Mouse (Mus musculus): ENCODE results near the gene Cldn22. TPM values are rescaled to one million over a fixed set of nuclear protein-coding genes. Genes with fewer than 3 reads are reported as not detected.

The Cldn22 gene
- polyA plus RNA-seq, 1 experiment: not detected

GRCm38 (mm10) chr8:47823777-47824176 is 505 bp upstream of the Cldn22 start:
- Histone ChIP-seq H3K4me3 (ENCODE audit: insufficient read depth, low read length) (no peak overlapping the region), H3K27ac (ENCODE audit: insufficient read depth, low read length) (no peak overlapping the region), H3K4me1 (ENCODE audit: control insufficient read depth, insufficient read depth, low read length) (peaks cover 4% of the 10 kb centered on the region; the same call in 1 of the 2 replicates)
- TF ChIP-seq POLR2A (IDR thresholded peaks at IDR 0.05; ENCODE audit: low read depth, low read length) (no peak), CTCF (IDR thresholded peaks at IDR 0.05; ENCODE audit: borderline replicate concordance, insufficient read depth, low read length) (no peak)

GRCm38 (mm10) chr8:47825596-47825995 is 1.3 kb downstream of the Cldn22 start:
- no peak overlapping the region for H3K27ac ChIP-seq (ENCODE audit: insufficient read depth, low read length)
- no peak for TF ChIP-seq POLR2A (IDR thresholded peaks at IDR 0.05; ENCODE audit: low read depth, low read length)
- TF ChIP-seq CTCF (IDR thresholded peaks at IDR 0.05; ENCODE audit: borderline replicate concordance, insufficient read depth, low read length): no peak
- H3K4me3 ChIP-seq (ENCODE audit: insufficient read depth, low read length): no peak overlapping the region
- peaks cover 4% of the 10 kb centered on the region; the same call in 1 of the 2 replicates for H3K4me1 ChIP-seq (ENCODE audit: control insufficient read depth, insufficient read depth, low read length)

GRCm38 (mm10) chr8:47826911-47827310 is 2.6 kb downstream of the Cldn22 start:
- Histone ChIP-seq H3K4me1 (ENCODE audit: control insufficient read depth, insufficient read depth, low read length) (peaks cover 4% of the 10 kb centered on the region; the same call in 1 of the 2 replicates), H3K4me3 (ENCODE audit: insufficient read depth, low read length) (no peak overlapping the region), H3K27ac (ENCODE audit: insufficient read depth, low read length) (no peak overlapping the region)
- TF ChIP-seq CTCF (IDR thresholded peaks at IDR 0.05; ENCODE audit: borderline replicate concordance, insufficient read depth, low read length): no peak
- TF ChIP-seq POLR2A (IDR thresholded peaks at IDR 0.05; ENCODE audit: low read depth, low read length): no peak

- TF ChIP-seq CTCF (IDR thresholded peaks at IDR 0.05; ENCODE audit: borderline replicate concordance, insufficient read depth, low read length) (no peak), POLR2A (IDR thresholded peaks at IDR 0.05; ENCODE audit: low read depth, low read length) (no peak)
- H3K4me1 ChIP-seq (ENCODE audit: control insufficient read depth, insufficient read depth, low read length): no peaks in the 10 kb centered on the region
- no peak overlapping the region for H3K4me3 ChIP-seq (ENCODE audit: insufficient read depth, low read length)
- no peak overlapping the region for H3K27ac ChIP-seq (ENCODE audit: insufficient read depth, low read length)
These were observed 8.3 kb downstream of the Cldn22 start for GRCm38 (mm10) chr8:47832616-47833015.

- H3K4me3 ChIP-seq (ENCODE audit: insufficient read depth, low read length): no peak overlapping the region
- H3K4me1 ChIP-seq (ENCODE audit: control insufficient read depth, insufficient read depth, low read length): no peaks in the 10 kb centered on the region
- TF ChIP-seq CTCF (IDR thresholded peaks at IDR 0.05; ENCODE audit: borderline replicate concordance, insufficient read depth, low read length): no peak
- no peak for TF ChIP-seq POLR2A (IDR thresholded peaks at IDR 0.05; ENCODE audit: low read depth, low read length)
- H3K27ac ChIP-seq (ENCODE audit: insufficient read depth, low read length): no peak overlapping the region
These were observed 9.7 kb downstream of the Cldn22 start for GRCm38 (mm10) chr8:47833944-47834343.

- no peak overlapping the region for H3K27ac ChIP-seq (ENCODE audit: insufficient read depth, low read length)
- TF ChIP-seq POLR2A (IDR thresholded peaks at IDR 0.05; ENCODE audit: low read depth, low read length) (no peak), CTCF (IDR thresholded peaks at IDR 0.05; ENCODE audit: borderline replicate concordance, insufficient read depth, low read length) (no peak)
- H3K4me1 ChIP-seq (ENCODE audit: control insufficient read depth, insufficient read depth, low read length): no peaks in the 10 kb centered on the region
- no peak overlapping the region for H3K4me3 ChIP-seq (ENCODE audit: insufficient read depth, low read length)
These were observed 18.8 kb downstream of the Cldn22 start for GRCm38 (mm10) chr8:47843063-47843462.

GRCm38 (mm10) chr8:47843651-47844050 is 19.4 kb downstream of the Cldn22 start:
- no peak for TF ChIP-seq POLR2A (IDR thresholded peaks at IDR 0.05; ENCODE audit: low read depth, low read length)
- no peak for TF ChIP-seq CTCF (IDR thresholded peaks at IDR 0.05; ENCODE audit: borderline replicate concordance, insufficient read depth, low read length)
- H3K4me3 ChIP-seq (ENCODE audit: insufficient read depth, low read length): no peak overlapping the region
- no peak overlapping the region for H3K27ac ChIP-seq (ENCODE audit: insufficient read depth, low read length)
- no peaks in the 10 kb centered on the region for H3K4me1 ChIP-seq (ENCODE audit: control insufficient read depth, insufficient read depth, low read length)

- Histone ChIP-seq H3K4me3 (ENCODE audit: insufficient read depth, low read length) (no peak overlapping the region), H3K4me1 (ENCODE audit: control insufficient read depth, insufficient read depth, low read length) (no peaks in the 10 kb centered on the region; the same call in 1 of the 2 replicates), H3K27ac (ENCODE audit: insufficient read depth, low read length) (no peak overlapping the region)
- TF ChIP-seq CTCF (IDR thresholded peaks at IDR 0.05; ENCODE audit: borderline replicate concordance, insufficient read depth, low read length) (no peak), POLR2A (IDR thresholded peaks at IDR 0.05; ENCODE audit: low read depth, low read length) (no peak)
These were observed 21.7 kb downstream of the Cldn22 start for GRCm38 (mm10) chr8:47845956-47846355.

GRCm38 (mm10) chr8:47847161-47847560 is 22.9 kb downstream of the Cldn22 start:
- no peak overlapping the region for H3K27ac ChIP-seq (ENCODE audit: insufficient read depth, low read length)
- TF ChIP-seq POLR2A (IDR thresholded peaks at IDR 0.05; ENCODE audit: low read depth, low read length) (no peak), CTCF (IDR thresholded peaks at IDR 0.05; ENCODE audit: borderline replicate concordance, insufficient read depth, low read length) (no peak)
- peaks cover 2% of the 10 kb centered on the region; the same call in 1 of the 2 replicates for H3K4me1 ChIP-seq (ENCODE audit: control insufficient read depth, insufficient read depth, low read length)
- H3K4me3 ChIP-seq (ENCODE audit: insufficient read depth, low read length): no peak overlapping the region

- no peak overlapping the region for H3K27ac ChIP-seq (ENCODE audit: insufficient read depth, low read length)
- H3K4me1 ChIP-seq (ENCODE audit: control insufficient read depth, insufficient read depth, low read length): peaks cover 7% of the 10 kb centered on the region
- TF ChIP-seq POLR2A (IDR thresholded peaks at IDR 0.05; ENCODE audit: low read depth, low read length) (no peak), CTCF (IDR thresholded peaks at IDR 0.05; ENCODE audit: borderline replicate concordance, insufficient read depth, low read length) (no peak)
- no peak overlapping the region for H3K4me3 ChIP-seq (ENCODE audit: insufficient read depth, low read length)
These were observed 23.6 kb downstream of the Cldn22 start for GRCm38 (mm10) chr8:47847931-47848330.

- no peak for TF ChIP-seq POLR2A (IDR thresholded peaks at IDR 0.05; ENCODE audit: low read depth, low read length)
- TF ChIP-seq CTCF (IDR thresholded peaks at IDR 0.05; ENCODE audit: borderline replicate concordance, insufficient read depth, low read length): peak; percentile 8; the same call in 1 of the 2 replicates
- Histone ChIP-seq H3K4me3 (ENCODE audit: insufficient read depth, low read length) (no peak overlapping the region), H3K27ac (ENCODE audit: insufficient read depth, low read length) (no peak overlapping the region), H3K4me1 (ENCODE audit: control insufficient read depth, insufficient read depth, low read length) (peaks cover 11% of the 10 kb centered on the region)
These were observed 25.6 kb downstream of the Cldn22 start for GRCm38 (mm10) chr8:47849842-47850241.
